Mouse (Mus musculus) Patski (cell line): ENCODE measurements around the gene Lrmda. TPM values are rescaled to one million over a fixed set of nuclear protein-coding genes. Genes with fewer than 3 reads are reported as not detected.

ENCODE experiments used
- ATAC-seq: fragments of 100-300 bp; one replicate; pipeline ENCODE4 v1.8.0; 2021
- CTCF ChIA-PET: fragments of 350-600 bp; sonication (Branson Sonifier 250); formaldehyde crosslinking; loops from one replicate; lab custom pipeline; 2022; ENCODE audit warnings: inconsistent platforms; lab: Charles Lee
- POLR2A ChIA-PET: fragments of 350-600 bp; sonication (Branson Sonifier 250); formaldehyde crosslinking; loops from one replicate; lab custom pipeline; 2022; ENCODE audit warnings: antibody characterized with exemption, inconsistent platforms; lab: Charles Lee
- DNase-seq: peaks from one replicate; pipeline ENCODE4 v3.0.0-alpha.2; 2011; ENCODE audit warnings: low read depth, low spot score
- H3K27me3 ChIP-seq: fragments of 371-371 bp; one replicate; pipeline ENCODE4 v1.5.1; 2021
- CTCF ChIP-seq: fragments of 100-300 bp; IDR thresholded peaks from one replicate; pipeline ENCODE4 v1.5.1; 2021
- in situ Hi-C: fragments of 300-500 bp; cut with MboI; formaldehyde crosslinking; loops from 3 replicates; pipeline ENCODE4 v1.11.1; 2018; ENCODE audit warnings: low pct_unique_long_range_greater_than_20kb, mixed read lengths
- polyA plus RNA-seq: library from polyadenylated mRNA; unstranded; gene quantifications from one replicate; pipeline ENCODE4 v1.2.3, GENCODE M21; 2021

The Lrmda gene
- polyA plus RNA-seq, 1 experiment from 2014 or later = 0.26 TPM

DNA sequence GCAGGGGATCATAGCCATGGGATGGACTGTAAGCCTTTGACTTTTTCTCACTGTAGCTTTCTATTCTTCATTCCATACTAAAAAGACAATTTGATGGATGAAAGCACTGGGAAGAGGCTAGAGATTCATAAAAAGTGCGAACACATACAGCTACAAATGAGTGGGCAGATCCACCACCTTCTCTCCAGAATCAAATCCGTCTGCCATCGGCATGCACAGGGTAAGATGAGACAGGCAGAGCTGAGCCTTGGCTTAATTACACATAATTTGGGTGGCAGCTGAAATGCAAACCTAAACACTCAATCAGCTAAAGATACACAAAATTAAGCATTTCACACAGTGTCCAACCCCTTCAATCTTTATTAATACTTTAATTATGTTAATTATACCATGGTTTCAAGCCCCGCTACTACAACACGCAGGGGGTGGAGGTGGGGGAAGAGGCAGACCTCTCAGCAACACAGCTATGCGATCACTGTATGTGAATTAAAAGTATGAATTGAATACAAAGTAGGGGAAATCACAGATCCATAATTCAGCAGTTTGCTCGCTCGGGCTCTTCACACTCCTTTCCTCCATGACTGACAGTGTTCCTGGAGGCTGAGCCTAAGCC lies 709.2 kb downstream of the Lrmda start:
- ChIA-PET CTCF (interaction anchor here (1.2 kb wide), 1 partner anchor 45 kb away, joined by 3 read pairs; no protein-coding TSS in a partner anchor), POLR2A (interaction anchor here (1.1 kb wide), 1 partner anchor 52 kb away, joined by 4 read pairs; no protein-coding TSS in a partner anchor)
- no peak for DNase-seq
- no peak for TF ChIP-seq CTCF
- in situ Hi-C loops = loop anchor here (10.0 kb wide), 1 partner anchor 744 kb away; the partner anchor contains the start of gene Zfp503
- no peak for ATAC-seq
- no peaks in the 10 kb centered on the region for H3K27me3 ChIP-seq

DNA sequence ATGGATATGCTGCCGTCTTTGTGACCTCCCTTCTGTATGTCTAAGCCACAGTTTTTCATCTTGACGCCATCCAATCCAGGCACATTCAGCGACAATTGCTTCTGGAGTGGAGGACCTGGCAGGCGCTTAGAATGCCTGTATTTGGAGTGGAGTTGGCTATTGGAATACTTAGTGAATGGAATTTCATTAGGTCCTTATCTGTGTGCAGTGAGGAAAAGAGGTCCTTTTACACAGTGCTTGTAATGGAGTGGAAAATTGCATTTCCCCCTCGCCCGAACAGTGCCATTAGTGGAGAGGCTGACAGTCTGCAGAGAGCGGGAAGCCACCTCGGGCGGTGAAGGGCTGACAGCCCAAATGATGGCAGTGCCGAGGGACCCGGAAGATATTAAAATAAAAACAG lies 719.1 kb downstream of the Lrmda start:
- POLR2A ChIA-PET = no interaction called here

DNA sequence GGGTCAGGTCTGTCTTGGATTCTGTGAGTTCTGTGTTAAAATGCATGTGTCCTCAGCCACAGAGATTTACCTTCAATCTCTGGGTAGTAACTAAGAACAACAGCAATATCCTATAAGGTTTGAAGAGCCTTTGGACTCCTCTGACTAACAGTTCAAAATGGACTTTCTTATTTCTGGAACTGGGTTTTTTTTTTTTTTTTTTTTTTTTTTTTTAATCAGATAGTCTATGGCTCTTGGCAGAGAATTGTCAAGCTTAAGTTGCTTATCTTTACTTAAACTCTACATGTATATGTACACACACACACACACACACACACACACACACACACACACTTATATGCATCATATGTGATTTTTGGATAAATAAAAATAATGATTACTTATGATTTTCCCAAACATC lies 723.0 kb downstream of the Lrmda start:
- no peak for TF ChIP-seq CTCF
- in situ Hi-C loops = no loop called here
- H3K27me3 ChIP-seq = no peaks in the 10 kb centered on the region
- DNase-seq = no peak
- no peak for ATAC-seq
- ChIA-PET POLR2A (no interaction called here), CTCF (no interaction called here)

More for the DNA sequence above, 719.1 kb downstream of the Lrmda start:
- ATAC-seq (no peak), DNase-seq (no peak)
- no peak for TF ChIP-seq CTCF
- CTCF ChIA-PET = interaction anchor here (1.4 kb wide), 1 partner anchor 13 kb away, joined by 3 read pairs; no protein-coding TSS in a partner anchor
- H3K27me3 ChIP-seq = peaks cover 2% of the 10 kb centered on the region
- in situ Hi-C loops = no loop called here

DNA sequence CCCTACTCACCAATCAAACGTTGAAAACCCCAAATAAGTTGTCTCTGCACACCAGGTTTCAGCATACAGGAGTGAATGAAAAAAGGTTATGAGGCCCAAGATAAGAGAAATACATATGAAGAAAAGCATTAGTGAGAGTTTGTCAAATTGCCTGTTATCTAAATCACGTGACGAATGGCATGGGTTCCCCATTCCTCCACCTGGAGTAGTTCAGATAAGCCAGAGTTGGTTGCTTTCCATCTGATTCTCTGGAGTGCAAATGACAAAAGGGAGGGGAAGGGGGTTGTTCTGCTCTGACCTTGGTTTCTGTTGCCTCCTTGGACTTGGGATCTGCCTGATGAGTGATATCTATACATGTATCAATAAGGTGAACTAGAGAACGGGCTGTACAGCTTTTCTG lies 723.8 kb downstream of the Lrmda start:
- ChIA-PET CTCF (interaction anchor here (1.8 kb wide), 1 partner anchor 9 kb away, joined by 3 read pairs; no protein-coding TSS in a partner anchor), POLR2A (no interaction called here)
- no peak for TF ChIP-seq CTCF
- DNase-seq = no peak
- no peak for ATAC-seq
- H3K27me3 ChIP-seq = no peaks in the 10 kb centered on the region
- in situ Hi-C loops = no loop called here

DNA sequence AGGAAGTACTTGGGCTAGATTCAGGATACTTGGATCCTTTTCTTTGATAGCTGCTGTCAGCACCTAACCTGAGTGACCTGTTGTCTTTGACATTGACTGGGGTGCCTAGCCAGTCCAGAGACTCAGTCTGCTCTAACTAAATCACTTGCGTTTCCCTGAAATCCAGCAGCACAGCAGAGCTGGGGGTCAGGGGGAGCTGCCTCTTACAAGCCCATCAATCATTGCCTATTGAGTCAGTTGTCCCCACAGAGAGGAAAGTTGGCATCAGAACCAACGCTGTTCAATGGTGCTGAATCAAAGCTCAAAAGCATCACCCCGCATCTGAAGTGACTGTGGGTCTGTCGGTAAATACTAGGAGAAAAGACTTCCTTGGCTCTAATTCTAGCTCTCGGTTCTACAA lies 725.2 kb downstream of the Lrmda start:
- in situ Hi-C loops = no loop called here
- DNase-seq (no peak), ATAC-seq (no peak)
- CTCF ChIA-PET = interaction anchor here (1.8 kb wide), 1 partner anchor 8 kb away, joined by 3 read pairs; no protein-coding TSS in a partner anchor
- H3K27me3 ChIP-seq = no peaks in the 10 kb centered on the region
- POLR2A ChIA-PET = no interaction called here
- TF ChIP-seq CTCF = no peak

DNA sequence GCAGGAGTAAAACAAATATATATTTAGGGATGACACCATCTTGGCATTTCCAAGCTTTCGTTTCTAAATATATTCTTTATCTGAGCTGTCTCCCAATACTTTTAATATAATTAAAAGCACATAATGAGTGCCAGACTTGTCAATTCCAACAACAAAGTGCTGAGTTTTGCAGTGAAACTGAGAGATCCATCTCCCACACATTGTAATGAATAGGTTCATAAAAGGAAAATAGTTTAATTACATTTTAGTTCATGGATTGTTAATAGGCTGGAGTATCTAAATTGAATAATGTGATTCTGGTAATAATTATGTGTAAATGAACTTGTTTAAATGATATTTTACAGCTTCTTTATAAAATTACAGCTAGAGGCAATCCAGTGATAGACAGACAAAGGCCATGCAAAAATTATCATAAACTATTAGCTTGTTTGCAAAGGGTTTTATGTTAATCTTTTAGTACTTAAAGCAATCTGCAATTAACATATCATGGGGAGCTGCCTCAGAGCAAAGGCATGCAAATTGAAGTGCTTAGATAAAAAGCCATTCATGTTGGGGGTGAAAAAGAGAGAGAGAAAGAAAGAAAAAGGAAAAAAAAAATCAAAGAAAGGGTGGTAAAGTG lies 725.9 kb downstream of the Lrmda start:
- no peak for TF ChIP-seq CTCF
- POLR2A ChIA-PET = no interaction called here
- DNase-seq = no peak
- ATAC-seq = no peak
- H3K27me3 ChIP-seq = no peaks in the 10 kb centered on the region
- in situ Hi-C loops = no loop called here
- CTCF ChIA-PET = interaction anchor here (1.3 to 1.6 kb wide), 2 partner anchors 15 to 22 kb away, joined by 3 to 4 read pairs; no protein-coding TSS in a partner anchor

DNA sequence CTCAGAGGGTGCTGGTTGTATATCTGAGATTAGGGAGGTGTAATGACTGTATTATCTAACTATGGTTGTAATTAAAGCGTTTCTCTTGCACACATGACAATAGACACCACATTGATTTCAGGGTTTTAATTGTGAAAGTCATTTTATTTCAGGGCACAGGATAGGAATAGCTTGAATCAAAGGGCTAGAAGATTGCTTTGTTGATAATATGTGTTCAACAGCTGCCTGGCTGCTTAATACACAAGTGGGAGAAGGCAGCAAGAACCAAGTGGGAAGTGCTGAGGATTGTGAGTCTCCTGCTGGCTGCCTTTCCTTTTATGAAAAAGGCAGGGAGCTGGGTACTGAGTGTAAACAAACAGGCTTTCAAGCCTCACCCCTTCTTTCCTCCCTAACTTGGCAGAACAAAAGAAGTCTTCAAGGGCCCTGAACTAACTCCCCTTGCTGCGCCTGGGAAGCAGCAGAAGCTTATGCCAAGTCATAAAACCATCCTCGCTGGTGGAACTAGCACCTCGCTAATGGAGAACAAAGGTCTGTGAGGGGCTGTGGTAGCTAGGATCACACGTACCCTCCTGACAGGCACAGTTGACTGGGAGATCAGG lies 726.5 kb downstream of the Lrmda start:
- ATAC-seq = no peak
- in situ Hi-C loops = no loop called here
- no peak for TF ChIP-seq CTCF
- DNase-seq = no peak
- ChIA-PET CTCF (interaction anchor here (1.3 to 1.6 kb wide), 2 partner anchors 16 to 22 kb away, joined by 3 to 4 read pairs; no protein-coding TSS in a partner anchor), POLR2A (no interaction called here)
- H3K27me3 ChIP-seq = no peaks in the 10 kb centered on the region

DNA sequence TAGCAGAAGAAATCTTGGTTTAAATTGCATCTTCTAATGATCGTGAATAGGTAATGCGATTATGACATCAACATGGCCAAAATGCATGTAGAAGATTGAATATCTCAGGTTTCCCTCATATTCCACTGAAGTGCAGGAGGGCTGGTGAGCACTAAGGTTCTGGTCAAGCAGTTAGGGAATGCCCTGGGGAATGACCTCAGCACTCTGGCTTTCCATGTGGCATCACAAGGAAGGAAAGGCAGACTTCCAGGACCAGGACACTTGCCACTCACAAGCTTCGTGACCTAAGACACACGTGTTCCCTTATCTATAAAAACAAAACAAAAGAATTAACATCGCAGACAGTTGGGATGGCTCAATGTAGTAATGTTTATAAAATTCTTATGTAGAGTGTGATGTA lies 728.3 kb downstream of the Lrmda start:
- ChIA-PET POLR2A (no interaction called here), CTCF (no interaction called here)
- DNase-seq = no peak
- ATAC-seq = no peak
- in situ Hi-C loops = no loop called here
- no peak for TF ChIP-seq CTCF
- H3K27me3 ChIP-seq = no peaks in the 10 kb centered on the region

DNA sequence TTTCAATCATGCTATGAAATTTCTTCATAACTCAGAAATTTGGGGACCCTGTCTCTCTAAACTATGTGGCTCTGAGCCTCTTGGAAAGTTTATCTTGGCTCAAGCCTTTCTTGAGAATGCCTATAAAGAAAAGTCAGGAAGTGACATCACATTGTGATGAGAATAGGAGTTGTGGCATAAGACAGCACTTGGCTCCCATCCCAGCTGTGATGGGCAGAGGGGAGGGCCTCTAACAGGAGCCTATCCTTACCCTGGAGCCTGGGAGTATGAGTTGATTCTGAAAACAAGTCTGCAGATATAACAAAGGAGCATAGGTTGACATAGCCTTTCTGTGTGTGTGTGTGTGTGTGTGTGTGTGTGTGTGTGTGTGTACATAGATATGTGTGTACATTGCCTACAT lies 730.9 kb downstream of the Lrmda start:
- POLR2A ChIA-PET = no interaction called here
- no peak for DNase-seq
- CTCF ChIA-PET = no interaction called here
- no peak for TF ChIP-seq CTCF
- H3K27me3 ChIP-seq = no peaks in the 10 kb centered on the region
- no peak for ATAC-seq
- in situ Hi-C loops = no loop called here

DNA sequence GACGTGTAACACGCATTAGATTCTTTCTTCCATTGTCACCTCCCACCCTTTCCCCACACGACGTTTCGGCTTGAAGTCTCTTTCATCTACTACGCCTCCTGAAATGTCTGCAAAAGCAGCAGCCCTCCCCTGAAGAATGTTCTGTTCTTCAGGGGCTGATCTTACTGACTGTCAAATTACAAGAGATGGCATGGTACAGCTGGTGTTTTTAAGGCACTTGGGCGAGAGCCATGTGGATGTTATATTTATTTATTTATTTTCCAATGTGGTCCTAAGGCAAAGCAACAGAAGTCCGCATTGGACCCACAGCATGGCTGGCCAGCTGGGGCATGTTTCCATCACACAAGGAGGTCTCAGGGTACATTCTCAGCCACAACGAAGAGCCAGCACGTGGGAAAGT lies 731.8 kb downstream of the Lrmda start:
- TF ChIP-seq CTCF = no peak
- POLR2A ChIA-PET = no interaction called here
- no peak for ATAC-seq
- in situ Hi-C loops = no loop called here
- no peak for DNase-seq
- no peaks in the 10 kb centered on the region for H3K27me3 ChIP-seq
- CTCF ChIA-PET = no interaction called here

DNA sequence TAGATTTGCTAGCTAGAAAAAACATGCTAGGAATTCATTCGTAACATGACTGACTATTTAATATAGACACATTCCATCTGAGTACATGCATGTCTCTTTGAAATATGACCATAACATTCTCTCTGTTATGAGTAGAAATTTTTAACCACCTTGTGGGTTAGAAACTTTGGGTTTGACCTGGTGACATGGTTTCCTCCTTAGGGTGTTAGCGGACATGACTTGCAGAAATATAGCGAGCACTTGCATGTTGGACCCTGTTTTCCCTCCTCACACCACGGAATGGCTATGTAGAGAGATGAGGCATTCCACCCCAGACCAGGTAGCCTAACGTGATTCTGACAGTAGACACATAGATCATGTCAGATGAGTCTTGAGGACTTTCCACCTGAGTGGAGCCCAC lies 735.1 kb downstream of the Lrmda start:
- ChIA-PET CTCF (no interaction called here), POLR2A (no interaction called here)
- DNase-seq (no peak), ATAC-seq (no peak)
- TF ChIP-seq CTCF = no peak
- in situ Hi-C loops = no loop called here
- H3K27me3 ChIP-seq = no peaks in the 10 kb centered on the region
